Mouse (Mus musculus): ENCODE measurements around the gene Siglech. TPM values are rescaled to one million over a fixed set of nuclear protein-coding genes. Genes with fewer than 3 reads are reported as not detected.
A peak's percentile ranks its signal among the peaks of the same experiment; 100 is the strongest.
"Not testable (repeated sequence)": the region's sequence is repeated elsewhere in the genome, so short reads cannot be mapped to it uniquely, and the experiment has no call there.

Siglech gene
- polyA plus RNA-seq, 2 experiments: 0.25 to 0.42 TPM

GRCm38 (mm10) chr7:55782493-55782892 is 14.5 kb downstream of the Siglech start:
- H3K36me3 ChIP-seq (replicated peaks; ENCODE audit: control insufficient read depth, insufficient read depth, low read depth): no peaks in the 10 kb centered on the region
- no peak overlapping the region for H3K4me2 ChIP-seq (ENCODE audit: low read depth)
- H3K9me3 ChIP-seq (ENCODE audit: control insufficient read depth, low read length): no peaks in the 10 kb centered on the region
- 28% methylated on average over 3 of the region's 3 CpGs for WGBS (ENCODE audit: insufficient replicate concordance)
- no peak for DNase-seq (ENCODE audit: low read depth in 3 of 3, low spot score in 3 of 3)
- H3K27ac ChIP-seq: no peak overlapping the region
- no peaks in the 10 kb centered on the region for H3K4me1 ChIP-seq (replicated peaks; ENCODE audit: control insufficient read depth in 2 of 2, insufficient read depth in 2 of 2, low read length in 1 of 2)
- no peak overlapping the region for H3K4me3 ChIP-seq (ENCODE audit: insufficient read depth in 1 of 2, low read depth in 2 of 2, low read length in 2 of 2)
- no peak overlapping the region for H3K9ac ChIP-seq (replicated peaks)
- no peaks in the 10 kb centered on the region for H3K27me3 ChIP-seq (ENCODE audit: control insufficient read depth, insufficient read depth, low read length)
- ATAC-seq (ENCODE audit: insufficient read depth): no peak
- TF ChIP-seq EP300 (IDR thresholded peaks at IDR 0.05; ENCODE audit: low read depth) (no peak), CTCF (IDR thresholded peaks at IDR 0.05; ENCODE audit: low read depth) (no peak)

DNA sequence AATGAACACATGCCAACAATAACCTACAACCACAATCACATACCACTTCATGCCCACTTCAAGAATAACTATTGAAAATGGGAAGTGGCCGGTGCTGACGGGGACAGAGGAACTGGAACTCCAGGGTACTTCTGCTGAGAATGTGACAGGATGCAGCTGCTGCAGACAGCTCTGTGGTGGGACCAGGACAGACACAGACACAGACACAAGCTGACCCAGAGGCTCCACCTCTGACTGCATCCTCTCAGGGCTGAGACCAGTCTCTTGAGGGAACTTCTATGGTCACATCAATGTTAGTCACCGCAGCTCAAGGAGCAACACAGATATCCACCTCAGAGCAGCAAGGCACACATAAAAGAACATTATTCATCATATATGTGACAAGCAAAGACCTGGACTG is 16.6 kb downstream of the Siglech start:
- Histone ChIP-seq H3K27me3 (ENCODE audit: control insufficient read depth, insufficient read depth, low read length) (no peaks in the 10 kb centered on the region), H3K4me1 (replicated peaks; ENCODE audit: control insufficient read depth in 2 of 2, insufficient read depth in 2 of 2, low read length in 1 of 2) (no peaks in the 10 kb centered on the region), H3K27ac (no peak overlapping the region), H3K9me3 (ENCODE audit: control insufficient read depth, low read length) (no peaks in the 10 kb centered on the region), H3K4me3 (ENCODE audit: insufficient read depth in 1 of 2, low read depth in 2 of 2, low read length in 2 of 2) (no peak overlapping the region), H3K4me2 (ENCODE audit: low read depth) (no peak overlapping the region), H3K9ac (replicated peaks) (no peak overlapping the region), H3K36me3 (replicated peaks; ENCODE audit: control insufficient read depth, insufficient read depth, low read depth) (no peaks in the 10 kb centered on the region)
- no peak for TF ChIP-seq CTCF (IDR thresholded peaks at IDR 0.05; ENCODE audit: low read depth)
- no peak for TF ChIP-seq EP300 (IDR thresholded peaks at IDR 0.05; ENCODE audit: low read depth)
- no peak for ATAC-seq (ENCODE audit: insufficient read depth)
- DNase-seq (ENCODE audit: low read depth in 3 of 3, low spot score in 3 of 3): peak in 1 of 3 experiments; percentile 13
- WGBS (ENCODE audit: insufficient replicate concordance): 12% methylated on average over 3 of the region's 3 CpGs

DNA sequence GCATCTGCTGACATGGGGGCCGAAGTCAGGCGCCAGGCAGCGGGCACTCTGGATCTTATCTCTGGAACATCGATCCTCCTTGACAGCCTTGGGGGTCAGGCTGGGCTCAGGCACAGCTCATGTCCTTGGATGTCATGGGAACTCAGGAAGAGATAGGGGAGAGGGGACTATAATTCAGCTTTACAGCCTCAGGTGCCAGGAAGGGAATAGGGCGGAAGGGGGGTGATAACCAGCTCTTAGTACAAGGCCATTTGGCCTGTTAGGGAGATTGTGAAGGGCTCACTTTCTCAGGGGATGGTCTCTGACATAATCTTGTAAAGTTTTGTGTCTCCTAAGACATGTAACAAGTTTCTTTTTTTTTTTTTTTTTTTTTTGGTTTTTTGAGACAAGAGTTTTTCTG is 22.6 kb downstream of the Siglech start:
- not testable (repeated sequence) for ATAC-seq (ENCODE audit: insufficient read depth); H3K27ac ChIP-seq; H3K9me3 ChIP-seq (ENCODE audit: control insufficient read depth, low read length); H3K36me3 ChIP-seq (replicated peaks; ENCODE audit: control insufficient read depth, insufficient read depth, low read depth); H3K4me3 ChIP-seq (ENCODE audit: insufficient read depth in 1 of 2, low read depth in 2 of 2, low read length in 2 of 2); DNase-seq (ENCODE audit: low read depth in 3 of 3, low spot score in 3 of 3); H3K4me2 ChIP-seq (ENCODE audit: low read depth); H3K4me1 ChIP-seq (replicated peaks; ENCODE audit: control insufficient read depth in 2 of 2, insufficient read depth in 2 of 2, low read length in 1 of 2); H3K27me3 ChIP-seq (ENCODE audit: control insufficient read depth, insufficient read depth, low read length); H3K9ac ChIP-seq (replicated peaks)
- 40% methylated on average over 5 of the region's 5 CpGs for WGBS (ENCODE audit: insufficient replicate concordance)

- Histone ChIP-seq H3K4me2 (ENCODE audit: low read depth) (no peak overlapping the region), H3K9ac (replicated peaks) (no peak overlapping the region), H3K27me3 (ENCODE audit: control insufficient read depth, insufficient read depth, low read length) (no peaks in the 10 kb centered on the region), H3K4me1 (replicated peaks; ENCODE audit: control insufficient read depth in 2 of 2, insufficient read depth in 2 of 2, low read length in 1 of 2) (peaks cover 6 to 11% of the 10 kb centered on the region in 2 experiments), H3K36me3 (replicated peaks; ENCODE audit: control insufficient read depth, insufficient read depth, low read depth) (peaks cover 3% of the 10 kb centered on the region), H3K9me3 (ENCODE audit: control insufficient read depth, low read length) (no peaks in the 10 kb centered on the region), H3K27ac (no peak overlapping the region), H3K4me3 (ENCODE audit: insufficient read depth in 1 of 2, low read depth in 2 of 2, low read length in 2 of 2) (no peak overlapping the region)
- ATAC-seq (ENCODE audit: insufficient read depth): no peak
- WGBS (ENCODE audit: insufficient replicate concordance): 53% methylated on average over 3 of the region's 3 CpGs
- DNase-seq (ENCODE audit: low read depth in 3 of 3, low spot score in 3 of 3): no peak
- TF ChIP-seq EP300 (IDR thresholded peaks at IDR 0.05; ENCODE audit: low read depth) (no peak), CTCF (IDR thresholded peaks at IDR 0.05; ENCODE audit: low read depth) (no peak)
Observed at GRCm38 (mm10) chr7:55792280-55792679, 24.3 kb downstream of the Siglech start.

GRCm38 (mm10) chr7:55793236-55793951 is 25.4 kb downstream of the Siglech start:
- H3K4me2 ChIP-seq (ENCODE audit: low read depth): peak overlapping the region; percentile 87
- no peak for TF ChIP-seq EP300 (IDR thresholded peaks at IDR 0.05; ENCODE audit: low read depth)
- no peak for TF ChIP-seq CTCF (IDR thresholded peaks at IDR 0.05; ENCODE audit: low read depth)
- H3K36me3 ChIP-seq (replicated peaks; ENCODE audit: control insufficient read depth, insufficient read depth, low read depth): peaks cover 7% of the 10 kb centered on the region
- no peak overlapping the region for H3K27ac ChIP-seq
- 40% methylated on average over 13 of the region's 13 CpGs for WGBS (ENCODE audit: insufficient replicate concordance)
- ATAC-seq (ENCODE audit: insufficient read depth): no peak
- H3K27me3 ChIP-seq (ENCODE audit: control insufficient read depth, insufficient read depth, low read length): no peaks in the 10 kb centered on the region
- H3K4me3 ChIP-seq (ENCODE audit: insufficient read depth in 1 of 2, low read depth in 2 of 2, low read length in 2 of 2): peak overlapping the region; percentile 83 to 86
- H3K4me1 ChIP-seq (replicated peaks; ENCODE audit: control insufficient read depth in 2 of 2, insufficient read depth in 2 of 2, low read length in 1 of 2): peaks cover 6 to 11% of the 10 kb centered on the region in 2 experiments
- H3K9ac ChIP-seq (replicated peaks): peak overlapping the region; percentile 92
- H3K9me3 ChIP-seq (ENCODE audit: control insufficient read depth, low read length): no peaks in the 10 kb centered on the region
- DNase-seq (ENCODE audit: low read depth in 3 of 3, low spot score in 3 of 3): no peak

Measured in liver, embryonic 14.5 days (tissue).